Comparison of ENCODE assay signal across 8 mouse cellular contexts in the genomic region with DNA sequence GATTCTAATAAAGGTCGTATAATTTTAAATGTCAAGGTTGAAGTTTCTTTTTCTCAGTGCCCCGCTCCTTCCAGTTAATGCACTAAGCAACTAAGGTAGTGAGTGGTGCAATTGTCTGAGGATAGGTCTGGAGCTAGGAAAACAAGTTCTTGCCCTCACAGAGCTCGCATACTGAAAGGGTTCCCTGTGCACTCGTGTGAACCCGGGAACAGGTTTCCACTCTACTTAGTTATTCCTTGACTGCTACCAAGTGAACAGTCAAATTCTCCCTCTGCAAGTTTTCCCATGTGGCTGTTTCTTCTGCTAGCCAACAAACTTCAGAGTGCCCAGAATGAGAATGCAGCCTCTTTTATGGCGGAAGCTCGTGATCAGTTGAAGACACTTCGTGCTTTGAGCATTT. TPM values are rescaled to one million over a fixed set of nuclear protein-coding genes. Genes with fewer than 3 reads are reported as not detected.
DNase-seq lines count a peak whose midpoint lies in the region; ATAC-seq and TF ChIP-seq lines count a peak whose summit lies in the region.

No protein-coding gene starts in this region.

- H3K27me3 ChIP-seq in hindbrain, embryonic 13.5 days: no peaks in the 10 kb centered on the region
- no peaks in the 10 kb centered on the region for H3K27me3 ChIP-seq in lung, postnatal 0 days (replicated peaks; ENCODE audit: insufficient read depth, low read length)

- no peaks in the 10 kb centered on the region for H3K36me3 ChIP-seq in hindbrain, embryonic 13.5 days
- no peaks in the 10 kb centered on the region for H3K36me3 ChIP-seq in lung, postnatal 0 days (ENCODE audit: insufficient read depth, low read length)

- peak overlapping the region; percentile 94 for H3K9ac ChIP-seq in hindbrain, embryonic 13.5 days
- peak overlapping the region; percentile 73 for H3K9ac ChIP-seq in lung, postnatal 0 days (replicated peaks; ENCODE audit: low read depth)

- no peaks in the 10 kb centered on the region for H3K9me3 ChIP-seq in hindbrain, embryonic 13.5 days
- no peaks in the 10 kb centered on the region for H3K9me3 ChIP-seq in lung, postnatal 0 days (ENCODE audit: low read length)

- TF ChIP-seq EP300 in lung, postnatal 0 days (IDR thresholded peaks at IDR 0.05): no peak

- H3K27ac ChIP-seq in hindbrain, embryonic 13.5 days: peak overlapping the region; percentile 86
- H3K27ac ChIP-seq in lung, postnatal 0 days (ENCODE audit: low read length): peak overlapping the region; percentile 16

- peak overlapping the region; percentile 96 for H3K4me2 ChIP-seq in hindbrain, embryonic 13.5 days
- peak overlapping the region; percentile 87 for H3K4me2 ChIP-seq in lung, postnatal 0 days (replicated peaks; ENCODE audit: low read depth, low read length)

- TF ChIP-seq CTCF in lung, postnatal 0 days (IDR thresholded peaks at IDR 0.05): no peak

- peaks cover 29% of the 10 kb centered on the region for H3K4me1 ChIP-seq in hindbrain, embryonic 13.5 days (replicated peaks)
- peaks cover 5% of the 10 kb centered on the region; the same call in 1 of the 2 replicates for H3K4me1 ChIP-seq in lung, postnatal 0 days (ENCODE audit: insufficient read depth, low read depth, low read length)

- ATAC-seq in hindbrain, embryonic 13.5 days (ENCODE audit: low FRiP score): peak; percentile 26; the same call in 1 of the 2 replicates
- peak; percentile 14; the same call in 1 of the 2 replicates for ATAC-seq in lung, postnatal 0 days

- peak; percentile 10 to 13 for DNase-seq in adrenal gland, postnatal 36 days
- no peak for DNase-seq in adrenal gland, postnatal 4 days (ENCODE audit: low spot score in 2 of 2)
- DNase-seq in thymus, postnatal 10 days (ENCODE audit: low spot score in 2 of 2): peak; percentile 4 to 7
- no peak for DNase-seq in thymus, postnatal 0 days (ENCODE audit: low spot score)
- DNase-seq in lung, postnatal 0 days (ENCODE audit: low spot score): no peak
- peak; percentile 29 for DNase-seq in thymus, postnatal 25 days
- DNase-seq in cerebellum, adult 8-10 months: no peak

- 7% methylated on average over 8 of the region's 8 CpGs for WGBS in hindbrain, embryonic 13.5 days
- WGBS in lung, postnatal 0 days: 2% methylated on average over 8 of the region's 8 CpGs

- peak overlapping the region; percentile 100 for H3K4me3 ChIP-seq in hindbrain, embryonic 13.5 days
- H3K4me3 ChIP-seq in lung, postnatal 0 days (ENCODE audit: low read depth, low read length): peak overlapping the region; percentile 89

RNA-seq across cellular contexts. Expression of gene Lrpprc, which starts 0.6 kb away (rescaled TPM):
- total RNA-seq in adrenal gland, postnatal 36 days (2021): 10 to 100 TPM; 73.2 to 82.1 TPM
- 10 to 100 TPM; 72.0 to 75.0 TPM for total RNA-seq in adrenal gland, postnatal 4 days (2021)
- 24.1 and 26.4 TPM in 2 replicates for polyA plus RNA-seq in thymus, postnatal 0 days (2015; fragmentation: Nextera tagmentation; extraction: Ambion mirVana)
- polyA plus RNA-seq in hindbrain, embryonic 13.5 days (2015; fragmentation: Nextera tagmentation; extraction: Ambion mirVana): 42.0 and 43.1 TPM in 2 replicates
- 11.2 and 12.1 TPM in 2 replicates for polyA plus RNA-seq in lung, postnatal 0 days (2015; fragmentation: Nextera tagmentation; extraction: Ambion mirVana)

Comparison
In these comparisons a context has a peak if more than half of its experiments do, and no peak if none do; other contexts are left out.
1. DNase-seq: peak in adrenal gland, postnatal 36 days (2 of 2), thymus, postnatal 10 days (2 of 2) and thymus, postnatal 25 days (single experiment); none in adrenal gland, postnatal 4 days (0 of 2), thymus, postnatal 0 days (single experiment), lung, postnatal 0 days (single experiment) and cerebellum, adult 8-10 months (single experiment).